Mouse (Mus musculus): Measurements from ENCODE around the gene Ptpn23. TPM values are rescaled to one million over a fixed set of nuclear protein-coding genes. Genes with fewer than 3 reads are reported as not detected.

Gene Ptpn23
- polyA plus RNA-seq, 1 experiment from 2014 or later: 22.7 TPM

DNA sequence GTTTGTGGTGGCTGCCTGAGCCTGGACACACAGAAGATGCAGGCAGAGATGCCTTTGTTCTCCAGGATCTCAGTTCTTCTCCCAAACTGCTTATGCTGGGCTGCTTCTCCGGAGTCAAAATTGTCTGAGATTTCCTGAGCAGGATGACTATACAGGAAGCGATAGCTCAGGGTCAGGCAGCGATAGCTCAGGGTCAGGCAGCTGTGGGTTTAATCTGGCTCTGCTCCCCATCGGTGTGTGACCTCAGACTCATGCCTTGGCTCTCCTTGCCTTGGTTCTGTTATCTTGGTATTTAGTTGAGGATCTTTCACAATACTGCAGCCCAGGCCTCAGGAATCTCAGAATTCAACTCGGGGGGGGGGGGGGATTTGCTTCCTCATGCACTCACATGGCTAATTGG, 41.3 kb downstream of the Ptpn23 start:
- Histone ChIP-seq H3K9ac (no peak overlapping the region), H3K4me1 (replicated peaks; ENCODE audit: control insufficient read depth, insufficient read depth, low read length) (no peaks in the 10 kb centered on the region), H3K4me3 (replicated peaks; ENCODE audit: low read length) (no peak overlapping the region), H3K4me2 (replicated peaks) (no peak overlapping the region), H3K27me3 (ENCODE audit: control insufficient read depth, insufficient read depth, low read length) (no peaks in the 10 kb centered on the region), H3K27ac (no peak overlapping the region), H3K9me3 (ENCODE audit: control insufficient read depth, low read length) (no peaks in the 10 kb centered on the region), H3K36me3 (replicated peaks; ENCODE audit: control insufficient read depth, insufficient read depth) (peaks cover 51% of the 10 kb centered on the region)
- ATAC-seq (ENCODE audit: low FRiP score) (no peak), DNase-seq (ENCODE audit: low spot score) (no peak)
- WGBS: 89% methylated on average over 5 of the region's 5 CpGs

DNA sequence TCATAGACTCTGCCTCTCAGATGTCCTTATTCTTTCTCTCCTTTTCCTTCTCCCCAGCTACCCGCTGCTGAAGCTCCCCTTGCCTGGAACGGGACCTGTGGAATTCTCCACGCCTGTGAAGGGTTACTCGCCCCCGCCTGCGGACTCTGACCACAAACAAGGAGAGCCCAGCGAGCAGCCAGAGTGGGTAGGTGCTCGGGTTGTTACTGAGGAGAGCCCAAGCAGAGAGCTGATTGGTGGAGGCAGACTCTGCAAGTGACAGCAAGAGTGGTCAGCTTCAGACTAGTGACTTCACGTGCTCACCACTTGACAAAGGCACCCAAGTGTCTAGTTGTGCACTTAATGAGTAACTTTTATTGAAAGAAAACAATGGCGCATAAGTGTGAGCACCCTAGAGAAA, 45.7 kb downstream of the Ptpn23 start:
- peaks cover 42% of the 10 kb centered on the region for H3K36me3 ChIP-seq (replicated peaks; ENCODE audit: control insufficient read depth, insufficient read depth)
- ATAC-seq (ENCODE audit: low FRiP score): no peak
- no peak for DNase-seq (ENCODE audit: low spot score)
- H3K4me1 ChIP-seq (replicated peaks; ENCODE audit: control insufficient read depth, insufficient read depth, low read length): no peaks in the 10 kb centered on the region
- H3K9ac ChIP-seq: no peak overlapping the region
- no peak overlapping the region for H3K4me3 ChIP-seq (replicated peaks; ENCODE audit: low read length)
- H3K27ac ChIP-seq: no peak overlapping the region
- no peaks in the 10 kb centered on the region for H3K9me3 ChIP-seq (ENCODE audit: control insufficient read depth, low read length)
- no peak overlapping the region for H3K4me2 ChIP-seq (replicated peaks)
- no peaks in the 10 kb centered on the region for H3K27me3 ChIP-seq (ENCODE audit: control insufficient read depth, insufficient read depth, low read length)
- WGBS: 86% methylated on average over 10 of the region's 10 CpGs

- no peak overlapping the region for H3K27ac ChIP-seq
- no peak for DNase-seq (ENCODE audit: low spot score)
Observed at GRCm38 (mm10) chr9:110361299-110361698, 46.7 kb downstream of the Ptpn23 start.

GRCm38 (mm10) chr9:110358341-110358740, 49.7 kb downstream of the Ptpn23 start:
- Histone ChIP-seq H3K36me3 (replicated peaks; ENCODE audit: control insufficient read depth, insufficient read depth) (peaks cover 53% of the 10 kb centered on the region), H3K9me3 (ENCODE audit: control insufficient read depth, low read length) (no peaks in the 10 kb centered on the region), H3K27me3 (ENCODE audit: control insufficient read depth, insufficient read depth, low read length) (no peaks in the 10 kb centered on the region), H3K27ac (no peak overlapping the region), H3K9ac (no peak overlapping the region), H3K4me2 (replicated peaks) (no peak overlapping the region), H3K4me3 (replicated peaks; ENCODE audit: low read length) (no peak overlapping the region), H3K4me1 (replicated peaks; ENCODE audit: control insufficient read depth, insufficient read depth, low read length) (no peaks in the 10 kb centered on the region)
- 90% methylated on average over 2 of the region's 2 CpGs for WGBS
- no peak for ATAC-seq (ENCODE audit: low FRiP score)
- DNase-seq (ENCODE audit: low spot score): no peak

More at GRCm38 (mm10) chr9:110361299-110361698, 46.7 kb downstream of the Ptpn23 start:
- 76% methylated on average over 12 of the region's 12 CpGs for WGBS
- Histone ChIP-seq H3K9me3 (ENCODE audit: control insufficient read depth, low read length) (no peaks in the 10 kb centered on the region), H3K4me2 (replicated peaks) (no peak overlapping the region), H3K4me1 (replicated peaks; ENCODE audit: control insufficient read depth, insufficient read depth, low read length) (no peaks in the 10 kb centered on the region), H3K36me3 (replicated peaks; ENCODE audit: control insufficient read depth, insufficient read depth) (peaks cover 48% of the 10 kb centered on the region), H3K27me3 (ENCODE audit: control insufficient read depth, insufficient read depth, low read length) (no peaks in the 10 kb centered on the region), H3K9ac (no peak overlapping the region), H3K4me3 (replicated peaks; ENCODE audit: low read length) (no peak overlapping the region)
- no peak for ATAC-seq (ENCODE audit: low FRiP score)

DNA sequence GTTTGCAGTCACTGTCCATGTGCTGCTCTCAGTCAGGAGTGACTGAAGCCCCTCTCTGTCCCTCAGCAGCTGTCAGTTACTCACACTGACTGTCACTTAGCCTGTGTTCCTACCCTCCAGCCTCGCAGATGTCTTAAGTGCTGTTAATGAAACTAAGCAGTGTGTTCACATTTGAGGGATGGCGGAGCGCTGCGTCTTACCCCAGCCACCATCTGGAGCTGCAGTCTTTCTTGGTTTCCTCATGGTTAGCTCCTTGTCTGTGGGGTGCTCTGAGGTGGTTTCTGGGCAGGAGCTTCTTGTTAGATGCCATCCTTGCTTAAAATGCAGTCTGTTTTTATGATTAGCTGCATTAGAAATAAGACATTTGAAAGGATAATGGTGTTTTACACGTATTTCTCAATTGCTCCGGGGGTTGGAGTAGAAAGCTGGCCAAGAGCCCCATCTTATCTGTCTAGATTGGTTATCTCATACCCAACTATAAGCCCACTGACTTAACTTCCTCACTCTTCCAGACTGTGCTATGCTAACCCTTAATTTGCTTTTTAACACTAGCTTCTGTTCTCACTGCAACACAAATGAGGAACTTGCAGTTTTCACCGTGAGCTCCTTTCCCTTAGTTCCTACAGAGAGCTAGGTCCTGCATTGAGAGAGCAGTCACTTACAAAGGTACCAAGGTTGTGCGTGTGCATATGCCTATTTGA, 55.9 kb downstream of the Ptpn23 start:
- DNase-seq (ENCODE audit: low spot score) (no peak), ATAC-seq (ENCODE audit: low FRiP score) (no peak)
- H3K27me3 ChIP-seq (ENCODE audit: control insufficient read depth, insufficient read depth, low read length): no peaks in the 10 kb centered on the region
- no peak overlapping the region for H3K9ac ChIP-seq
- WGBS: 91% methylated on average over 8 of the region's 8 CpGs
- peaks cover 36% of the 10 kb centered on the region for H3K36me3 ChIP-seq (replicated peaks; ENCODE audit: control insufficient read depth, insufficient read depth)
- no peaks in the 10 kb centered on the region for H3K4me1 ChIP-seq (replicated peaks; ENCODE audit: control insufficient read depth, insufficient read depth, low read length)
- H3K4me3 ChIP-seq (replicated peaks; ENCODE audit: low read length): no peak overlapping the region
- no peak overlapping the region for H3K4me2 ChIP-seq (replicated peaks)
- H3K9me3 ChIP-seq (ENCODE audit: control insufficient read depth, low read length): no peaks in the 10 kb centered on the region
- H3K27ac ChIP-seq: no peak overlapping the region

DNA sequence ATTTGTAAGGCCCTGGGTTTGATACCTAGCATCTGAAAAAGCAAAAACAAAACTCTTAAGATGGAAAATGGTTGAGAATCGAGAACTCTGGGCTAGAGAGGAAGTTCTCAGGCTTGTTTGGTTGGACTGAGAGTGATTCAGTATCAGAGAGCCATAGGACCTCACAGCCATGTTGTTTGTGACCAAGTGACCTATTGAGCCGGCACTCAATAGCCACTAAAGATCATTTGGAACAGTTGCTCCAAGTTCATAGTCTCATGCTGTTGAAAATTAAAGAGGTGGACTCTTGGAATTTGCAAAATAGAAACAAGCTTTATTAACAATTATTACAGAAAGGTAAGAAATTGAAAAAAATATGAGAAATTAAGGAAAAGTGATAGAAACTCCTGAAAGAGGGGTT, 56.7 kb downstream of the Ptpn23 start:
- Histone ChIP-seq H3K9ac (no peak overlapping the region), H3K27ac (no peak overlapping the region), H3K4me2 (replicated peaks) (no peak overlapping the region), H3K27me3 (ENCODE audit: control insufficient read depth, insufficient read depth, low read length) (no peaks in the 10 kb centered on the region), H3K4me1 (replicated peaks; ENCODE audit: control insufficient read depth, insufficient read depth, low read length) (no peaks in the 10 kb centered on the region), H3K36me3 (replicated peaks; ENCODE audit: control insufficient read depth, insufficient read depth) (peaks cover 32% of the 10 kb centered on the region), H3K9me3 (ENCODE audit: control insufficient read depth, low read length) (no peaks in the 10 kb centered on the region), H3K4me3 (replicated peaks; ENCODE audit: low read length) (no peak overlapping the region)
- 94% methylated on average over 2 of the region's 2 CpGs for WGBS
- no peak for DNase-seq (ENCODE audit: low spot score)
- no peak for ATAC-seq (ENCODE audit: low FRiP score)

- no peak for DNase-seq (ENCODE audit: low spot score)
- H3K9ac ChIP-seq: no peak overlapping the region
- H3K4me3 ChIP-seq (replicated peaks; ENCODE audit: low read length): no peak overlapping the region
- H3K36me3 ChIP-seq (replicated peaks; ENCODE audit: control insufficient read depth, insufficient read depth): peaks cover 26% of the 10 kb centered on the region
- no peaks in the 10 kb centered on the region for H3K9me3 ChIP-seq (ENCODE audit: control insufficient read depth, low read length)
- H3K27me3 ChIP-seq (ENCODE audit: control insufficient read depth, insufficient read depth, low read length): no peaks in the 10 kb centered on the region
- no peak overlapping the region for H3K27ac ChIP-seq
- H3K4me2 ChIP-seq (replicated peaks): no peak overlapping the region
- 90% methylated on average over 5 of the region's 5 CpGs for WGBS
- no peaks in the 10 kb centered on the region for H3K4me1 ChIP-seq (replicated peaks; ENCODE audit: control insufficient read depth, insufficient read depth, low read length)
- ATAC-seq (ENCODE audit: low FRiP score): no peak
Observed at GRCm38 (mm10) chr9:110350612-110351011, 57.4 kb downstream of the Ptpn23 start.

DNA sequence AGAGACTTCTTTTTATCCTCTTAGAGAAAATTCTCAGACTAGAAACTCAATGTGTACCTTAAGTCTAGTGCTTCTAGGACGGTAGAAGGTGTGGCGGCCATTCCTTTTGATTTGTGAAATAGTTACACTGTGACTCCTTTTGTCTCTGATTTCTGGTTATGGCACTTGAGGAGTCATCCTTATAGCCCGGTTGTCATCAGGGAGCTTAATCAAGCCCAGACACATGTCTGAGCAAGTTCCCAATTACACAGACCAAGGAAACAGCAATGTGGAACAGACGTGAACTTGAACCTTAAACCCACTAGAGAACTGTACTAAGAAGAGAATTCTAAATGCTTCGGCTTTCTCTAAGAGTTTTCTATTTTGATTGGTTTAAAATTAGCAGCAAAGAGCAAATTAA, 57.8 kb downstream of the Ptpn23 start:
- H3K27ac ChIP-seq: no peak overlapping the region
- DNase-seq (ENCODE audit: low spot score) (no peak), ATAC-seq (ENCODE audit: low FRiP score) (no peak)
- H3K4me3 ChIP-seq (replicated peaks; ENCODE audit: low read length): no peak overlapping the region
- H3K27me3 ChIP-seq (ENCODE audit: control insufficient read depth, insufficient read depth, low read length): no peaks in the 10 kb centered on the region
- no peaks in the 10 kb centered on the region for H3K9me3 ChIP-seq (ENCODE audit: control insufficient read depth, low read length)
- 92% methylated on average over 5 of the region's 5 CpGs for WGBS
- no peak overlapping the region for H3K9ac ChIP-seq
- H3K4me1 ChIP-seq (replicated peaks; ENCODE audit: control insufficient read depth, insufficient read depth, low read length): no peaks in the 10 kb centered on the region
- H3K36me3 ChIP-seq (replicated peaks; ENCODE audit: control insufficient read depth, insufficient read depth): peaks cover 22% of the 10 kb centered on the region; the same call in 1 of the 2 replicates
- no peak overlapping the region for H3K4me2 ChIP-seq (replicated peaks)

- Histone ChIP-seq H3K9me3 (ENCODE audit: control insufficient read depth, low read length) (no peaks in the 10 kb centered on the region), H3K9ac (no peak overlapping the region), H3K27ac (no peak overlapping the region), H3K36me3 (replicated peaks; ENCODE audit: control insufficient read depth, insufficient read depth) (peaks cover 11% of the 10 kb centered on the region; the same call in 1 of the 2 replicates), H3K4me2 (replicated peaks) (no peak overlapping the region), H3K27me3 (ENCODE audit: control insufficient read depth, insufficient read depth, low read length) (no peaks in the 10 kb centered on the region), H3K4me1 (replicated peaks; ENCODE audit: control insufficient read depth, insufficient read depth, low read length) (no peaks in the 10 kb centered on the region), H3K4me3 (replicated peaks; ENCODE audit: low read length) (no peak overlapping the region)
- WGBS: 75% methylated on average over 4 of the region's 4 CpGs
- DNase-seq (ENCODE audit: low spot score): no peak
- no peak for ATAC-seq (ENCODE audit: low FRiP score)
Observed at GRCm38 (mm10) chr9:110348899-110349298, 59.1 kb downstream of the Ptpn23 start.
